Mouse (Mus musculus) skeletal muscle tissue, adult 2 months (tissue): ENCODE measurements around the gene Rab31.
A peak's percentile ranks its signal among the peaks of the same experiment; 100 is the strongest.

Experiments
- DNase-seq: peaks from one replicate; pipeline ENCODE4 v3.0.0-alpha.2; 2012; ENCODE audit warnings: low read depth, low spot score

Gene Rab31

DNA sequence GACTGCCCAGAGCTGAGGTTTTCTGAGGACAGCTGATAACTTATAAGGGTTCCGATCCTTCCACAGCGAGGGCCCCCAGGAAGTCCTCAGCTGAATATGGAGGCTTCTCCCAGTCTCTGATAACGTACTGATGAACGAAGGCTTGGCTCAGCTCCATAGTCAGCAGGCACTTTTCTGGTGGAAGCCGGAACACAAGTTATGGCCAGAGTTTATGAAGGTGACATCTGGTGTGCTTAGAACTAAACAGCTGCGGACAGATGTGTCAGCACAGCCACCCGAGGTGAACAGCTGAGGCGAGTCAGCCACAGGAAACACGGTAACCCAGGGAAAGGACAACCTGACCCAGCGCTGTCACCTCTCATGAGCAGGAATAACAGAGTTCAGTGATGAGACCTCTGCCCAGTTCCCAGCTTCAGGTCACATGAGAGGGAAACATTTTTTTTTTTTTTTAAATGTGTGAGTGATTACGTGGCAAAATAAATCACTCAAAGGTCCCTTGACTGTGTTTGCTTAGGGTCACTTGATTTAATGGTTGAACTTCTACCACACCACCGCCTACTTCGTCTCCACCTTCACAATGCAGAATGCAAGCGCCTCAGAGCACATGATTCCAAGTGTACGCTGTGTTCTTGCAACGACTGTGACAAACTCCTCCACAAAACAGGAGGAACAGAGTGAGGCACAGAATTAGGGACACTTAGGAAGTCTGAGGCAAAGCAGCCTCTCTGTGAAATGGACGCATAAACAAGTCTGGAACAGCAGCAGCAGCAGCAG is 106.0 kb downstream of the Rab31 start:
- no peak for DNase-seq

DNA sequence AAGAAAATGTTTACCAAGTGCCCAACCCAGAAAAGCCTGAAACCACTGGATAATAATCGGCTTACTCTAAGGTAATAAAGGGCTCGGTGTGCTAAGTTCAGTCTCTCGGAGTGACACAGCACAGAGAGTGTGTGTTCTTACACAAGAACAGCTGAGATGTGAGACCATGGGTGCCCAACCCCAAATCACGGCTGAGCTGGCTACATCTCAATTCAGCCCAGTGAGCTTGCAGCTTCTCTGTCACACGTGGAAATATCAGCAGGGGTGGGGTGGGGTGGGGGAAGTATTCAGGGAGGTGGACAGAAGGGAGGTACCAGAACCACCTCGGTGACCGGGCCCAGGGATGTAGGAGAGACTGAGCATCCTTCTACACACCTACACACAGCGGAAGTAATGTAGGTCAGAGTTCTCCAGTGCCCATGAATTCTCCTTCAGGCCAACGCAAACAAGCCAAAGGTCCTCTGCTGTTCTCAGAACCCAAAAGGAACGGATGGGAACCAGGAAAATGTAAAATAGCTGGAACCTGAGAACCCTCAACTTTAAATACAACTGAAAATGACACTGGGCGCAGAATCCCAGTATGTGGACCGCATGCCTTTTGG is 106.7 kb downstream of the Rab31 start:
- no peak for DNase-seq

DNA sequence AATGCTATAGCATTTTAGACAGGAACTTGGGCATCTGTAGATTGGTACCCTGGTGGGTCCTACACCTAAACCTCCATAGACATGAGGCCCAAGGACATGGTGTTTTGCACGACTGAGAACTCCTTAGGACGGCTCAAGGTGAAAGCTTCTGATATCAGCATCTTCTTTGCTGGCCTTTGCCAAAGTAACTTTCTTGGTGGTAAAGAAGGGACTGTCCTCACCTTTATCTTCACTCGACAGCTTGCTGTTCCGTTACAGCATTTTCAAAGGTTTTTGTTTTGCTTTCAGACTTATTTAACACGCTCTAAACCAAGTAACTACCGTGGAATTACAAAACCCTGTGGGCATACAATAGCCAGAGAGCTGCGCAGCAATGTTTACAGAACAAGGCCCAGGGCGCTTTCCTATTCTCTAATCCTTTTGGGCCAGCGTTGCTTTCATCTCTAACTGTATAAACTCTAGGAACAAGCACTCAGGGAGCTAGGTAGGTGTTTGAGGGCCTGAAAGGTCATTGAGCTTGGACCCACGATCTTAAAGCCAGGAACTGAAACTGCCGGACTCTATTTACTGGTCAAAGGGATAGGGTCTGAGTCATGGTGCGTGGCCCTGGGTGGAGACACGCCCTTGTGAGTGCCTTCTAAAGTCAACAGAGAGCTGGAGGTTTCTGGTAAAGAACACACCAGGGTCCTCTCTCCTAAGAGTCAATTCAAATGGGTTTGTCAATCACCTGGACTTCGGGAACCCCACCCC is 109.0 kb downstream of the Rab31 start:
- DNase-seq: no peak

DNA sequence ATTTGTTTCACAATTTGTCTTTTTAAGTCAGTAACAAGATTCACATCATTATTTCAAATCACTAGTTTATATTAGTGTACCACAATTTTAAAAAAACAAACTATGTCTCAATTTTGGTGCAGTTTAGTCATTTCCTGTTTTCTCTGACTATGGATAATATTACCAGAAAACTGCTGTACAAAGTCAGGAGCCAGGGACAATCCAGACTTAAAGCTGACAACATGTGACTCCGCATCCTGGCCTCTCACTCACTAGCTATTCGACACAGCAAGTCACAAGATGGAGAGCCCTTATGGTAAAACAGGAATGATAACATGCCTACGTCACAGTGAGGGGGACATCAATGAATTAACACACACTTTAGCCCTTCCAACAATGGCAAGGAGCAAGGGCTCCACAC is 109.9 kb downstream of the Rab31 start:
- DNase-seq: no peak

DNA sequence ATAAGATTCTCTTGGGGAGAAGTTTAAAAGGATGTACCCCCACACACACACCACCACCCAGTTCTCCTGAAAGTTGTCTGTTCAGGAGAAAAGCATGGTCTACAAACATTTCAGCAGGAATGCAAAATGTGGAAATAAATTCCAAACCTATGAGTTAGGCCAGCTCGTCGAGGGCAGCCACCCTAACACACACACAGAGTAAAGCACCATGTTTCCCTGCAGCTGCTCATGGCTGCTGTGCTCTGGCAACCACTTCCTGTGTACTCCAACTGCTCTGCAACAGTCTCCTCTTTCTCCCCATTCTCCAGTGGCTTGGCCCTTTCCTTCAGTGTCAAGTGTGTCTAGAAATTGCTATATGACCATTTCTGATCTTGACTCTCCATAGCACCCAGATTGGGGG is 114.1 kb downstream of the Rab31 start:
- no peak for DNase-seq

DNA sequence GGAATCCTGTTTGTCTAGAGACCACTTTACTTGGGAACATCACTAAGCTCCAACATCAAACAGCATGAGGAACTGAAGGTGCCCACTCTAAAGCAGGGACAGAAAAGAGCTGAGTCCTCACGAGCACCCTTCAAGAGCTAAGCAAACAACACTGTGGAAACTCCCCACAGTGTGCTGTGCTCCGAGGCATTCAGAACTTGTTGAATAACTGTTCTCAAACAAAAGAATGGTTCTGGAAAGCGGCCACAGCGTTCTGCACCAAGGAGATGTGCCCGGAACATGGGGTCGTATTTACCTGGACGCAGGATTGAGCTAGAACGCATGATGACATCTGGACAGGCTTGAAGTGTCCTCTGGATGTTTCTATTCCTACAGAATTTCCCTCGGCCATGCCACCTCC is 114.6 kb downstream of the Rab31 start:
- DNase-seq: no peak

DNA sequence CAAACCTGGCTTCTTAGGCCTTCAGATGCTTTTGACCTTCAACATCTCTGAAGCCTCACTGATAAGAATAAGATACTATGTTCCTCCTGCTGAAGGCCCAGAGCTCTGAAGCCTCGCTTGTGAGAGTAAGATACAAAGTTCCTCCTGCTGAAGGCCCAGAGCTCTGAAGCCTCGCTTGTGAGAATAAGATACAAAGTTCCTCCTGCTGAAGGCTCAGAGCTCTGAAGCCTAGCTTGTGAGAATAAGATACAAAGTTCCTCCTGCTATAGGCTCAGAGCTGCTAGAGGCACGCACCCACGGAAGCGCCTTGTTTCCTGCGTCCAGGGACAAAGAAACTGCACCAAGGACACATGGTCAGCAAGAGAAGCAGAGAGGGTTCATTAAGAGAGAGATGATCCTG is 115.8 kb downstream of the Rab31 start:
- DNase-seq: no peak

DNA sequence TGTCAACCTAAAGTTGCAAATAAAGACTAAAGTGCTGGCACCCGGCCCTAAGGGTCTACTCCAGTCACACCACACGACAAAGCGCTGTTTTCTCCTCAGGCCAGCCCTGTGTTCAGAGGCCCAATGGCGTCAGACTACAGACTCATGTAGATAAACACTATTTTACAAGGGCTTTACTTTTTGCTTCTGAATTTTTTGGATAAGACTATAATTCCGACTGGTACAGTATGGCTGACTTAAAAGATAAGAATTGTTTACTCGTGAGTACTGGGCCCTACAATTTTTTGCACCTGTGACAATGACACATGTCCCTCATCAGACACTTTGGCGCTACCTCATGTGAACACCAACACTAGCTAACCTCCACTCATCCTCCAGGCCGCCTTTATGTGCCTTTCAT is 116.5 kb downstream of the Rab31 start:
- no peak for DNase-seq

DNA sequence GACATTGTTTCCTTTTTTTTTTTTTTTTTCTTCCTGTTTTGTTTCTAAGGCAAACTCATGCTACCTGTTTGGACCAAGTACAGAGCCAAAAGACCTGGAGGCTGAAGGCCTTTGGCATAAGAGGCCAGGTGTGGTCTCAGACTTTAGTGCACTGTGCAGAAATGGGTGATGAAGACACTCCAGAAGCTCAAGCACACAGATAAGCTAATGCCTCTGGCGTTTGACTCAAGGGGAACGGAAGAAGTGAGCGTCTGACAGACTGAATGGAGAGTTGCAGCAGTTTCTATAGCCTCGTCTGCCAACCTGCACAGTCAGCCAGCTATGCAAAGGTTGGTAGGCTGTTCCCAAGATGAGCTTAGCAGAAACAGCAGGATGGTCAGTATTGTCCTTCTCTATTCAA is 116.9 kb downstream of the Rab31 start:
- DNase-seq: no peak

DNA sequence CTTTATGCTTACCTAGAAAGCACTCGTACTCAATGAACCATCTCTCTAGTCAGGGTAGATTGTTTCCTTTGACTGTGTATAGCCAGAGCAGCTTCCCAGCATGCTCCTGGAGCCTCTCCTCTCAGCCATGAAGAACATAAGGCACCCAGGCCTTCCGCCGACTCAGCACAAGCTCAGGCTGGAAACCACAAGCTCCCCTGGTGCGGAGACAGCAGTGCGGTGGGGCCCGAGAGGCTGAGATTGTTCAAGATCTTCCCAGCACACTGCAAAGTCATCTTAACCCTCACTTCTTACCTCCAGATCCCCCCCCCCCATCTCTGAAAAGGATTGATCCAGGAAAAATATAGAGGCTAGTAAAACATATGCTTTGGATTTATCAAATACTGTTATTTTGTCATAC is 122.0 kb downstream of the Rab31 start:
- no peak for DNase-seq

DNA sequence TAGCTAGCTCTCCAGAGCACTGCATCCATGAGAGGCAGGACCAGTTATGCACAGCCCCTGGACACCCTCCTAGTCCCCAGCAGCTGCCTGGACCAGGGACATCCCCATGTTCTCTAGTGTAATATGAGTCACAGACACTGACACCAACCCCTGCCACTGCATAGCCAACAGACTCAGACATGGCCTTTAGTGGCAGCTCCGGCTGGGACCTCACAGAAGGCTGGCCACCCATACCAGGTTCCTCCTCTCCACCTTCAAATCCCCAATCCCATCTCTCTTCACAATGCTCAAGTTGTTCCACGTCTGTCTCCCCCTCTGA is 123.4 kb downstream of the Rab31 start:
- DNase-seq: peak; percentile 69

DNA sequence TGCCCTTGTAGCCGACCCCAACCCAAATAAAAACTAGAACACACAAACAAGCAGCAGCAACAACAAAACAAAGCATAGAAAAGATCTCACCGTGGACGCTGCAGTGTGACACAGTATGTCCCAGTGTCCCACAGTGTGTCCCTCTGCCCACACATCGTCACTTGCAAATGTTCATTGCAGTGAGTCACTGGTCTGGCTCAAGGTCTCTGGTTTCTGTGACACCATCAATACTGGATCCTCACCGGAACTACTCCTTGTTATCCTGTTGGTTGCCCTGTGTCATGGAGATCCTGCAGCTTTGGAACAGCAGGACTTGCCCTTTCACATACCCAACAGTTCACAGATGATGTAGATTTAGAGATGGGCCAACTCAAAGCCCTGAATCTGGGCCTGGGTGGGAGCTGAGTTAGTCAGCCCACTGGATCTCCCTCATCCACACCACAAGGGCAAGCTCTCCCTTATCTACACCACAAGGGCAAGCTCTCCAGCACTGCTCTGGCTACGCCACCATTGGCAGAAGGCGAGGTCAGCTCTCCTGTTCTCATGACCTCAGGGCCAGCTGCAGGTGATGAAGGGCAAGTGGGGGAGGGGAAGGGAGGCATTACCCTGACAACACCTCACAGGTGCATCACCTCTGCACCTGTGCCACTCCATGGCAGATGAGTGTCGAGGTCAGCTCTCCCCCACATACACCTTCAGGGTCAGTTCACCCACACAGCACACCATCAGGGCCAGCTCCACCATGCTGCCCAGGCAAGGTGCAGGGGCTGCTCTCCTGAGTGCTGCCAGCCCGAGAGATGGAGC is 124.0 kb downstream of the Rab31 start:
- no peak for DNase-seq

DNA sequence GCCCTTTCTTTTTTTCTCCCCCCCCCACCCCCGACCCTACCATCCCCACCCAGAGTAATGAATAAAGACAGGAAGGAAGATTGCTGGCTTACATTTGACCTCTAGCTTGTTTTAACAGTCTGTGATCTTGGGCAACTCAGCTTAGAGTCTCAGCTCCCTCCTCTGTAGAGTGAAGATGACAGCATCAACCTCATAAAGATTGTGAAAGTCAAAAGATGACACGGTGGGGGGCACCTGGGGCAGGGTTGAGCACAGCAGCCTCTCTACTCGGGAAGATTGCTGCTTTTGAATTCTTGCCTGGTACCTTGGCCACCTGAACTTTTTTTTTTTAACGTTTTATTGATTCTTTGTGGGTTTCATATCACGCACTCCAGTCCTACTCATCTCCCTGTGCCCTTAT is 124.6 kb downstream of the Rab31 start:
- no peak for DNase-seq

DNA sequence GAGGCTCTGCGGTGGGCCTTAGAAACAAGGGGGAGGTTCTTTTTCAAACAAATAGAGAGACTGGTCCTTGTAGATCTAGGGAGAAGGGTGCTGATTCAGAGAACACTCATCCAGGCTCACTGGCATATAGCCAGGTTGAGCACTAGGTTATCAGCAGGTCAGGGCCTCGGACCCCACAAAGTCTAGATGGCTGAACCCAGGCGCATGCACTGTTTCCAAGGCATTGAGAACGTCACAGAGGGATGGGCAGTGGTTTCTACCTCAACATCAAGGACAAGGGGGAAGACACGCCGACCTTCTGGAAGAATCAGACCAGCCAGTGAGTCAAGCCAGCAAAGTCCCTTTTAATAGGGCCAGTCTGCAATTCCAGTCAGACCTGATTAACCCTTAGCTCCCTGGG is 125.3 kb downstream of the Rab31 start:
- no peak for DNase-seq

DNA sequence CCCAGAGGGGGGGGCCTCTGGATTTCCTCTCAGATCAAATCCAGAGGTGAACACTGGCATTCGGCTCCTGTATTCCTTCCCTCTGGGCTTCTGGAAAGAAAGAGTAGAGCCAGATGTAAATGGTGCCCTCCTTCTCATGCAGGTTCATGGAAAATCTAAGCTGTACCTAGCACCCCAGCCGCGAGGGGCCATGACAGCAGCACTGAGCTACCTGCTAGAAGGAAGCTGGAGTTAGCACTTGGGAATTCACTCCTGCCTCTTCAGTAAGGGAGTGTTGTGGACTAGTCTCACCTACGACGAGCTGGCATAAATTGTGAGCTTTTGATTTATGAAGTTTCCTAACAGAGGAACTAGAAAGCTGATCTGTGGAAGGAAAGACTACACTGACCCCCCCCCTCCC is 129.0 kb downstream of the Rab31 start:
- no peak for DNase-seq

DNA sequence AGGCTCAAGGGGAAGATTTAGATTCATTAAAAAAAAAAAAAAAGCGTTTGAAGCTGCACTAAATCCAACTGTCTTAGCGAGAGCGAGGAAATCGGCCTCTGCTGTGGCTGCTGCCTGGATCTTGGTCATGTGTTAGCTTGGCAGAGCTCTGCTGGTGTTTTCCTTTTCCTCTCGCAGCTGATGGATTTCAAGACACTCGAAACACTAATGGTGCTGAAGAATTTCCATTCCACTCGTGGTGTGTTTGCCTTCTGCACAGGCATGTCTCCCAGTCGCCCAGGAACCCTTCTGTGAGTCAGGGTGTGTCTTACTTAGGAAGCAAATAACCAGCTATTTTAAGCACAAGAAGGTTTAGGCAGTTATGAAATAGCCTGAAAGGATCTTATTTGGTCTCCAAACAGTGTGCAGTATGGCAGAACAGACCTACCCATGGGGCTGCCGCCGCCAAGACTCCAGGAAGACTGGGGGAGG is 129.5 kb downstream of the Rab31 start:
- peak; percentile 60 for DNase-seq

DNA sequence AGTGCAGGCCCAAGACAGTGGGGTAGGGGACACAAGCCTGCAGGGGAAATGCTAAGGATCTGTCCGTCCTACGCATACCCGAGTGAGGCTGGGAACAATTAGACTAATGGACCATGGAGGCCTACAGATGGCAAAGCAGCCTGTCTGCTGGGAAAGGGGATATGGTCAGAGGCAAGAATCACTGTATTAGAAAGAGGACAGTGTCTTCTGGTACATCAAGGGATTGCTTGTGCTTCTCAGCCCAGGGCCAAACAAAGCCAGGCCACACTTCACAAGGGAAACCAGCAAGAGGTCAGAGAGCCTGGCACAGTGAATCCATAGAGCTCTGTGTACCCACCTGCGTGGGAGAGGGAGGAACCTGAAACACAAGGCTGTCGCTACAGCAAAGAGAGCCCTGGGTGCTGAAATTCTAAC is 130.0 kb downstream of the Rab31 start:
- DNase-seq: no peak

DNA sequence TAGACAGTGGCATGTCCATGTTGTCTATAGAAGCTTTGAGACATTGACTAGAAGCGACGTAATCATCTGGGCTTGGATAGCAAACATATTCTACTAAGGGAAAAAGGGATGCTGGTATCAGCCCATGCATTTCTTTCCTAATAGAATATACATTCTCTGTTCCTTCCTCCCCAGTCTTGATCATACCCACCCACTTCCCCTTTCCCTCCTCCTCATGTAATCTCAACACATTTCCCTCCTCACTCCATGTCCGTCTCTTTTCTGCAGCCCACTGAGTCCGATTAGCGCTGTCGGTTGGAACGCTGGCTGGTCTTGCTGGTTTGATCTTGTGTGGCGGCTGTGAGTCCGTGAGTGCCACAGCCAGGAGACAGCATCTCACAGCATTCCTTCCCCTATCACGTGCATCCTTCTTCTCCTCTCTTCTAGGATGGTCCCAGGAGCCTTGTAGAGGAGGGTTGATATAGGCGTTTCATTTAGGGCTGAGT is 130.8 kb downstream of the Rab31 start, which contains the start of gene Txndc2:
Gene Txndc2 (minus strand): TSS at position 435 of the 485 bp plus-strand sequence.
- DNase-seq: no peak

DNA sequence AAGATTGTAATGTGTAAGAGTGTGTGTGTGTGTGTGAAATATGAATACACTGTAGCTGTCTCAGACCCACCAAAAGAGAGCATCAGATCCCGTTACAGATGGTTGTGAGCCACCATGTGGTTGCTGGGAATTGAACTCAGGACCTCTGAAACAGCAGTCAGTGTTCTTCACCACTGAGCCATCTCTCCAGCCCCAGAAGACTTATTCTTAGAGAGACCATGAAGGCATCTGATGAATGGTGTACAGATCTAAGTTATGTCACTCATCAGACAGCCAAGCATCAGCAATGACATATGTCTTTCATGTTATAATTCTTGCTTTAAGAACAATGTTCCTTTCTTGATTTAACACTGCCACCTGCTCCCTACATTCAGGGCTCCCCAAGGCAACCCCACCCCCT is 133.4 kb downstream of the Rab31 start:
- DNase-seq: no peak

DNA sequence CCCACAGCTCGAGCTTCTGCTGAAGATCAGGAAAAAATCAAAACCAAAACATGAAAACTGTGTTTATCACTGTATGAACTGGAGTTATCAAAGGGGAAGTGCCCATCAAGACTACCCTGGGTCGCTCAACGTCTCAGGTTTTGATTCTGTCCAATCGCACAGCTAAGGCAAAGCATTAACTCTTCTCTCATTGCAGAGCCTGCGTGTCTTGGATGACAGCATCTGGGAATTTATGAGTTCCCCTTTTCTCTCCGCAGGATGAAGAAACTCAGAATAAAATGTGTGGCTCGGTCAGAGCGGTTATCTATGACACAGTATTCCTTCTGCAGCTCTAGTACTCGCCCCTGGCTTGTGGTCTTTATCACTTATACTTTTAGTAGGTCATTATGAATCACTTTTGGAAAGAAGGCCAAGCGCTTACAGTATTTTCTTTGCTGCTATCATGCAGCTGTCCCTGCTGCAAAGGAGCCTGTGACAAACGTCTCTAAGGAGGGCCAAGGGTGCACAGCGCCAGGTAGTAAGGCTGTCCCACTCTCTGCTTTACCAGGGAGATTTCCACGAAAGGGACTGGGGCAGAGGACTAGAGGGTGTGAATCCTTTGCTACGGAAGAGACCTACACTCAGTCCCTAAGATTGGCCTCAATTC is 136.7 kb downstream of the Rab31 start:
- DNase-seq: no peak

DNA sequence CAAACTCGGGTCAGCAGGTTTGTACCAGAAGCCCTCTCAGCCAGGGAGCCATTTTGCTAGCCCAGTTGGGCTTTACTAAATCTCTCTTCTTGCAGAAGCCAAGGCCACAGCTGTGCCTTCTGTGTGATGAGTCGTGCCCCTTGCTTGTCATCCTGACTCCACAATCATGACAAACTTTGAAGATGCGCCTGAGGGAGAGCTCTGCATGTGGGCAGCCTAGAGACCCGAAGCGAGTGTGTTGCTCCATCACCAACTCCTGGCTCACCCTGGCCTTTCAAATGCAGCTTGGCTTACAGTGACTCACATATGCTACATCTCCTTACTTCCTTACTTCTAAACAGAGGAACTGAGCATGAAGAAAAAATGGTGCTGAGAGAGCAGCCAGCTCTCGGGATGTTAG is 142.6 kb downstream of the Rab31 start:
- DNase-seq: no peak
